Mouse (Mus musculus) hematopoietic stem cell, adult 5-6 weeks (primary cell): ENCODE measurements around the gene Hsdl1. TPM values are rescaled to one million over a fixed set of nuclear protein-coding genes. Genes with fewer than 3 reads are reported as not detected.

ENCODE experiments used
- ATAC-seq, 2 experiments: fragments of 125-278 bp in 1 of 2; replicated peaks in 1 of 2; 2 replicates each; pipeline ENCODE4 v1.8.0; 2016 to 2017; ENCODE audit warnings: inconsistent platforms in 2 of 2, mild to moderate bottlenecking in 2 of 2, moderate number of reproducible peaks in 2 of 2, low read depth in 1 of 2, moderate TSS enrichment in 1 of 2; ENCODE audit not compliant: low FRiP score in 2 of 2, poor library complexity in 2 of 2, severe bottlenecking in 2 of 2, insufficient read depth in 1 of 2, low TSS enrichment in 1 of 2
- total RNA-seq: library from RNA; stranded (forward); fragments of 172-1452, 232-1000 nt; gene quantifications from 2 replicates; pipeline ENCODE4 v1.2.3, GENCODE M21; 2017

Gene Hsdl1
- 28.0 and 31.6 TPM in 2 replicates for total RNA-seq

- peak; percentile 63 for ATAC-seq
These were observed at the start of gene Hsdl1, which contains the start of gene Dnaaf1 for GRCm38 (mm10) chr8:119574437-119575365. TSS of gene Hsdl1 (minus strand) at chr8:119575183. TSS of gene Dnaaf1 (plus strand) at chr8:119575235.

- no peak for ATAC-seq
These were observed 48.8 kb upstream of the Hsdl1 start for GRCm38 (mm10) chr8:119623744-119624143.

- no peak for ATAC-seq
These were observed 48.1 kb upstream of the Hsdl1 start for GRCm38 (mm10) chr8:119623061-119623460.

GRCm38 (mm10) chr8:119622555-119622954 lies 47.6 kb upstream of the Hsdl1 start:
- no peak for ATAC-seq

- no peak for ATAC-seq
These were observed 46.0 kb upstream of the Hsdl1 start for GRCm38 (mm10) chr8:119620848-119621465.

GRCm38 (mm10) chr8:119620116-119620840 lies 45.3 kb upstream of the Hsdl1 start:
- no peak for ATAC-seq

- no peak for ATAC-seq
These were observed 43.9 kb upstream of the Hsdl1 start for GRCm38 (mm10) chr8:119618887-119619286.

GRCm38 (mm10) chr8:119617586-119617985 lies 42.6 kb upstream of the Hsdl1 start:
- no peak for ATAC-seq

GRCm38 (mm10) chr8:119616811-119617210 lies 41.8 kb upstream of the Hsdl1 start:
- no peak for ATAC-seq

- no peak for ATAC-seq
These were observed 41.4 kb upstream of the Hsdl1 start for GRCm38 (mm10) chr8:119616358-119616757.

GRCm38 (mm10) chr8:119615096-119615495 lies 40.1 kb upstream of the Hsdl1 start:
- no peak for ATAC-seq

GRCm38 (mm10) chr8:119612471-119612870 lies 37.5 kb upstream of the Hsdl1 start, which contains the start of gene Adad2:
TSS of gene Adad2 (plus strand) at chr8:119612747.
- ATAC-seq: no peak

GRCm38 (mm10) chr8:119606224-119606623 lies 31.2 kb upstream of the Hsdl1 start:
- ATAC-seq: no peak

GRCm38 (mm10) chr8:119604996-119605395 lies 30.0 kb upstream of the Hsdl1 start, which contains the start of gene Taf1c:
TSS of gene Taf1c (minus strand) at chr8:119605222.
- peak; percentile 97 to 99 for ATAC-seq

- peak; percentile 23 to 42; a peak in 3 of 4 replicates for ATAC-seq
These were observed 29.4 kb upstream of the Hsdl1 start for GRCm38 (mm10) chr8:119604398-119604803.

GRCm38 (mm10) chr8:119603771-119604170 lies 28.8 kb upstream of the Hsdl1 start:
- ATAC-seq: no peak

GRCm38 (mm10) chr8:119591456-119591855 lies 16.5 kb upstream of the Hsdl1 start:
- ATAC-seq: no peak

- no peak for ATAC-seq
These were observed 15.4 kb upstream of the Hsdl1 start for GRCm38 (mm10) chr8:119590348-119590747.
